Mouse (Mus musculus) limb, embryonic 14.5 days (tissue): Measurements from ENCODE around the gene Tpmt. TPM values are rescaled to one million over a fixed set of nuclear protein-coding genes. Genes with fewer than 3 reads are reported as not detected.

Experiments used
- ATAC-seq: fragments of 200-750 bp; cut with Nextera tagmentation; 2 replicates; pipeline ENCODE4 v1.8.0; 2017; ENCODE audit warnings: low read depth, moderate number of reproducible peaks, moderate TSS enrichment; ENCODE audit not compliant: low FRiP score
- DNase-seq: peaks from one replicate; pipeline ENCODE4 v3.0.0-alpha.2; 2015; ENCODE audit warnings: low spot score
- H3K27ac ChIP-seq: fragments of 300-500 bp; sonication (generic); replicated peaks from 2 replicates; pipeline ENCODE4 v1.5.1; 2014; ENCODE audit warnings: low read depth, mild to moderate bottlenecking, low read length, moderate library complexity, mixed read lengths
- H3K27me3 ChIP-seq: fragments of 300-500 bp; sonication (generic); 2 replicates; pipeline ENCODE4 v1.6.1; 2014; ENCODE audit warnings: low read length, mixed read lengths; ENCODE audit not compliant: control insufficient read depth, insufficient read depth
- H3K36me3 ChIP-seq: fragments of 300-500 bp; sonication (generic); 2 replicates; pipeline ENCODE4 v1.6.1; 2014; ENCODE audit warnings: mild to moderate bottlenecking, low read length, moderate library complexity, mixed read lengths; ENCODE audit not compliant: control insufficient read depth, insufficient read depth
- H3K4me1 ChIP-seq: fragments of 300-500 bp; sonication (generic); 2 replicates; pipeline ENCODE4 v1.6.1; 2014; ENCODE audit warnings: antibody characterized with exemption, low read length, mixed read lengths; ENCODE audit not compliant: control insufficient read depth, insufficient read depth
- H3K4me2 ChIP-seq: fragments of 300-500 bp; sonication (generic); replicated peaks from 2 replicates; pipeline ENCODE4 v1.6.1; 2014; ENCODE audit warnings: low read depth, mild to moderate bottlenecking, low read length, moderate library complexity; ENCODE audit not compliant: severe bottlenecking
- H3K4me3 ChIP-seq: fragments of 300-500 bp; sonication (generic); replicated peaks from 2 replicates; pipeline ENCODE4 v1.5.1; 2014; ENCODE audit warnings: low read length
- H3K9ac ChIP-seq: fragments of 300-500 bp; sonication (generic); 2 replicates; pipeline ENCODE4 v1.6.1; 2014; ENCODE audit warnings: mild to moderate bottlenecking, low read depth, low read length, moderate library complexity; ENCODE audit not compliant: severe bottlenecking
- H3K9me3 ChIP-seq: fragments of 300-500 bp; sonication (generic); 2 replicates; pipeline ENCODE4 v1.6.1; 2016; ENCODE audit warnings: low read length; ENCODE audit not compliant: control insufficient read depth
- POLR2A ChIP-seq: fragments of 200-500 bp; IDR thresholded peaks from 2 replicates; pipeline ENCODE4 v1.8.0; 2012; ENCODE audit warnings: inconsistent platforms, mild to moderate bottlenecking, moderate library complexity, borderline replicate concordance; ENCODE audit not compliant: insufficient read depth, insufficient read length; ENCODE audit errors: extremely low read depth
- WGBS: fragments of 180-500 bp; shearing (Covaris S2); extraction: QIAGEN DNeasy Blood & Tissue Kit; methylation state at CpG from one replicate; pipeline ENCODE4 v1.1.7; 2014; 5-methylcytosine and 5-hydroxymethylcytosine counted together
- polyA plus RNA-seq, 2 experiments: library from polyadenylated mRNA; depleted of rRNA in 1 of 2; stranded (reverse) in 1 of 2; unstranded in 1 of 2; fragments of >200 nt; fragmentation: Nextera tagmentation in 1 of 2; extraction: Ambion mirVana in 1 of 2; gene quantifications; 2 replicates each; pipeline versions ENCODE4 v1.2.1 to v1.2.3; 2012 to 2014

Gene Tpmt
- polyA plus RNA-seq, 2 experiments = 13.0 to 17.3 TPM

DNA sequence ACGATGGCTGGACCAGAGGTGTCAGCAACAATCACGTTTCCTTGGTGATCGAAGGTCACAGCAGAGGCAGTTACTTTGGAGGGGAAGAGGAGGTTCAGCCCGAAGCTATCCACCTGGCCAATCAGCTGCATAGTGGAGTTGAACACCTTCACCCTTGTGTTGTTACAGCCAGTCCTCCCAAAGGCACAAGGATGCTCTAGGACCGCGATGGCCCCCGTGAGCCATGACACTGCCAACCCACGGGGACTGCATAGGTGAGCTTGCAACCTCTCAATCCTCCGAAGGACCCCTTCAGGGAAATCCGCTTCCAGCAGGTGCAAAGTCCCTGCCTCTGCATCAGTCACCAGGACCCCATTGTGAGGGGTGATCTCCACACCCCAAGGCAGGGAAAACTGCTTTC is 30.8 kb downstream of the Tpmt start:
- H3K4me3 ChIP-seq = peak overlapping the region; percentile 65; the same call in 1 of the 2 replicates
- H3K27ac ChIP-seq = no peak overlapping the region
- no peaks in the 10 kb centered on the region for H3K36me3 ChIP-seq
- H3K4me2 ChIP-seq = peak overlapping the region; percentile 97
- no peak for DNase-seq
- no peak for ATAC-seq
- H3K9ac ChIP-seq = no peak overlapping the region
- WGBS = 61% methylated on average over 10 of the region's 10 CpGs
- H3K4me1 ChIP-seq = peaks cover 8% of the 10 kb centered on the region; the same call in 1 of the 2 replicates
- H3K27me3 ChIP-seq = no peaks in the 10 kb centered on the region
- H3K9me3 ChIP-seq = peaks cover 22% of the 10 kb centered on the region
- TF ChIP-seq POLR2A = no peak

DNA sequence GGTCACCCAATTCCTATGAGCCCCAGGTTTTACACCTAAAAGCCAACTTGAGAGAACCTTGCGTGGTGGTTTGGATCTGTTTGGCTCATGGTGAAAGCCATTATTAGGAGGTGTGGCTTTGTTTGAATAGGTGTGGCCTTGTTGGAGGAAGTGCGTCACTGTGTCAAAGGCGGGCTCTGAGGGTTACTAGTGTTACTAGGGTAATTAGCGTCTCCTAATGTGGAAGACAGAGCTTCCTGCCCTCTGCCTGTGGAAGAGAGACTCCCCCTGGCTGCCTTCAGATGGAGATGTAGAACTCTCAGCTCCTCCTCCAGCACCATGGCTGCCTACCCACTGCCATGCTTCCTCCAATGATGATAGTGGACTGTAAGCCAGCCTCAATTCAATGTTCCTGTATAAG is 42.9 kb downstream of the Tpmt start:
- no peaks in the 10 kb centered on the region for H3K27me3 ChIP-seq
- no peak overlapping the region for H3K9ac ChIP-seq
- H3K4me1 ChIP-seq = no peaks in the 10 kb centered on the region
- no peak for TF ChIP-seq POLR2A
- no peak overlapping the region for H3K27ac ChIP-seq
- ATAC-seq (no peak), DNase-seq (no peak)
- H3K4me2 ChIP-seq = no peak overlapping the region
- H3K4me3 ChIP-seq = no peak overlapping the region
- no peaks in the 10 kb centered on the region for H3K9me3 ChIP-seq
- WGBS = 89% methylated on average over 4 of the region's 4 CpGs
- H3K36me3 ChIP-seq = no peaks in the 10 kb centered on the region

GRCm38 (mm10) chr13:46999498-46999897 is 45.0 kb downstream of the Tpmt start:
- no peaks in the 10 kb centered on the region for H3K4me1 ChIP-seq
- DNase-seq = no peak
- no peaks in the 10 kb centered on the region for H3K27me3 ChIP-seq
- H3K9ac ChIP-seq = no peak overlapping the region
- no peaks in the 10 kb centered on the region for H3K36me3 ChIP-seq
- H3K9me3 ChIP-seq = no peaks in the 10 kb centered on the region
- WGBS = 60% methylated on average over 5 of the region's 5 CpGs
- no peak for ATAC-seq
- H3K4me3 ChIP-seq = no peak overlapping the region
- no peak overlapping the region for H3K4me2 ChIP-seq
- no peak for TF ChIP-seq POLR2A
- no peak overlapping the region for H3K27ac ChIP-seq

- Histone ChIP-seq H3K36me3 (no peaks in the 10 kb centered on the region), H3K9me3 (no peaks in the 10 kb centered on the region), H3K4me2 (no peak overlapping the region), H3K27ac (no peak overlapping the region), H3K27me3 (no peaks in the 10 kb centered on the region), H3K4me3 (no peak overlapping the region), H3K4me1 (no peaks in the 10 kb centered on the region), H3K9ac (no peak overlapping the region)
- 74% methylated on average over 4 of the region's 4 CpGs for WGBS
- TF ChIP-seq POLR2A = no peak
- DNase-seq (no peak), ATAC-seq (no peak)
Observed at GRCm38 (mm10) chr13:46997355-46997754, 47.2 kb downstream of the Tpmt start.

GRCm38 (mm10) chr13:46993274-46993551 is 51.3 kb downstream of the Tpmt start:
- WGBS = 94% methylated on average over 2 of the region's 2 CpGs
- no peak overlapping the region for H3K27ac ChIP-seq

More at GRCm38 (mm10) chr13:46993274-46993551, 51.3 kb downstream of the Tpmt start:
- Histone ChIP-seq H3K4me2 (no peak overlapping the region), H3K36me3 (no peaks in the 10 kb centered on the region), H3K9me3 (no peaks in the 10 kb centered on the region), H3K4me3 (no peak overlapping the region), H3K4me1 (no peaks in the 10 kb centered on the region), H3K9ac (no peak overlapping the region), H3K27me3 (no peaks in the 10 kb centered on the region)
- TF ChIP-seq POLR2A = no peak
- DNase-seq = no peak
- ATAC-seq = no peak
